Mouse (Mus musculus) ES-E14 (cell line): ENCODE data around the gene Osbpl6. TPM values are rescaled to one million over a fixed set of nuclear protein-coding genes. Genes with fewer than 3 reads are reported as not detected.

Experiments
- DNase-seq: peaks from one replicate; pipeline ENCODE4 v3.0.0-alpha.2; 2013; ENCODE audit warnings: low read depth, low spot score
- H3K27ac ChIP-seq: 2 replicates; pipeline ENCODE4 v1.5.1; 2012; ENCODE audit warnings: low read depth, mild to moderate bottlenecking, low read length, moderate library complexity, mixed read lengths; ENCODE audit not compliant: poor library complexity, insufficient read depth, severe bottlenecking
- H3K36me3 ChIP-seq: 2 replicates; pipeline ENCODE4 v1.6.1; 2012; ENCODE audit warnings: mild to moderate bottlenecking, low read length, moderate library complexity, mixed read lengths; ENCODE audit not compliant: control insufficient read depth, poor library complexity, insufficient read depth, severe bottlenecking
- H3K4me1 ChIP-seq, 2 experiments: fragments of 150-350 bp in 1 of 2; sonication (generic) in 1 of 2; 2 replicates each; pipeline ENCODE4 v1.6.1; 2012; ENCODE audit warnings: low read length in 2 of 2, mild to moderate bottlenecking in 1 of 2, mixed read lengths in 1 of 2; ENCODE audit not compliant: control insufficient read depth in 2 of 2, insufficient read depth in 2 of 2, poor library complexity in 1 of 2
- H3K4me3 ChIP-seq, 2 experiments: fragments of 150-350 bp in 1 of 2; sonication (generic) in 1 of 2; 2 replicates each; pipeline ENCODE4 v1.5.1; 2012; ENCODE audit warnings: low read length in 2 of 2, low read depth in 1 of 2, mild to moderate bottlenecking in 1 of 2, mixed read lengths in 1 of 2; ENCODE audit not compliant: insufficient read depth in 1 of 2, poor library complexity in 1 of 2, severe bottlenecking in 1 of 2
- H3K9ac ChIP-seq: 2 replicates; pipeline ENCODE4 v1.6.1; 2012; ENCODE audit warnings: low read depth, mild to moderate bottlenecking, low read length, mixed read lengths; ENCODE audit not compliant: poor library complexity, insufficient read depth, severe bottlenecking
- H3K9me3 ChIP-seq: fragments of 150-350 bp; sonication (generic); 2 replicates; pipeline ENCODE4 v1.6.1; 2012; ENCODE audit warnings: low read depth, mild to moderate bottlenecking, low read length; ENCODE audit not compliant: control insufficient read depth, insufficient read depth
- CHD2 ChIP-seq: IDR thresholded peaks from 2 replicates; pipeline ENCODE4 v1.6.1; 2014; ENCODE audit warnings: mild to moderate bottlenecking, low read depth, low read length, inconsistent platforms
- HCFC1 ChIP-seq: IDR thresholded peaks from 2 replicates; pipeline ENCODE4 v1.6.1; 2012; ENCODE audit warnings: low read length, inconsistent platforms, borderline replicate concordance; ENCODE audit not compliant: insufficient read depth
- MAFK ChIP-seq: IDR thresholded peaks from 2 replicates; pipeline ENCODE4 v1.6.1; 2014; ENCODE audit warnings: mild to moderate bottlenecking, low read depth, low read length, inconsistent platforms; ENCODE audit not compliant: insufficient read depth
- ZC3H11A ChIP-seq: IDR thresholded peaks from 2 replicates; pipeline ENCODE4 v1.6.1; 2012; ENCODE audit warnings: low read depth, mild to moderate bottlenecking, inconsistent platforms, low read length, borderline replicate concordance
- ZNF384 ChIP-seq: IDR thresholded peaks from 2 replicates; pipeline ENCODE4 v1.6.1; 2012; ENCODE audit warnings: low read depth, low read length, inconsistent platforms
- in situ Hi-C, 2 experiments: fragments of 600-800 bp; cut with MboI; formaldehyde crosslinking; loops; one replicate each; pipeline ENCODE4 v1.15.1; 2025; ENCODE audit warnings: low sequenced_read_pairs in 2 of 2, inconsistent platforms in 1 of 2; ENCODE audit not compliant: unreplicated experiment in 2 of 2
- total RNA-seq: library from RNA; depleted of rRNA; stranded (reverse); fragments of 300-350 nt; gene quantifications from 2 replicates; pipeline ENCODE4 v1.2.3, GENCODE M21; 2012; rRNA removed

Osbpl6 gene
- total RNA-seq, 1 experiment = 0.45 TPM

- Histone ChIP-seq H3K36me3 (no peaks in the 10 kb centered on the region), H3K4me1 (no peaks in the 10 kb centered on the region), H3K9me3 (no peaks in the 10 kb centered on the region), H3K9ac (peak overlapping the region; percentile 56; the same call in 1 of the 2 replicates), H3K27ac (no peak overlapping the region), H3K4me3 (peak overlapping the region; percentile 33 to 78)
- in situ Hi-C loops = no loop called here
- no peak for DNase-seq
- TF ChIP-seq HCFC1 (no peak), ZC3H11A (no peak), ZNF384 (no peak), MAFK (no peak), CHD2 (no peak)
Measured at GRCm38 (mm10) chr2:76648666-76649141, 242.4 kb downstream of the Osbpl6 start.

Other genes starting within 250 kb of the Osbpl6 start
- gene Pde11a, start 67.7 kb upstream of the Osbpl6 start, total RNA-seq = 0.27 and 0.37 TPM in 2 replicates
- 8.9 and 9.3 TPM in 2 replicates for gene Cyct, start 46.1 kb upstream of the Osbpl6 start, total RNA-seq
- gene Rbm45, start 36.5 kb upstream of the Osbpl6 start, total RNA-seq = 27.5 and 35.3 TPM in 2 replicates
- gene Prkra, start 241.5 kb downstream of the Osbpl6 start, total RNA-seq = 8.2 and 13.0 TPM in 2 replicates
- not detected in 2 replicates for gene Pjvk, start 242.0 kb downstream of the Osbpl6 start, total RNA-seq